Mouse (Mus musculus): ENCODE measurements around the gene Dera.

Dera gene

DNA sequence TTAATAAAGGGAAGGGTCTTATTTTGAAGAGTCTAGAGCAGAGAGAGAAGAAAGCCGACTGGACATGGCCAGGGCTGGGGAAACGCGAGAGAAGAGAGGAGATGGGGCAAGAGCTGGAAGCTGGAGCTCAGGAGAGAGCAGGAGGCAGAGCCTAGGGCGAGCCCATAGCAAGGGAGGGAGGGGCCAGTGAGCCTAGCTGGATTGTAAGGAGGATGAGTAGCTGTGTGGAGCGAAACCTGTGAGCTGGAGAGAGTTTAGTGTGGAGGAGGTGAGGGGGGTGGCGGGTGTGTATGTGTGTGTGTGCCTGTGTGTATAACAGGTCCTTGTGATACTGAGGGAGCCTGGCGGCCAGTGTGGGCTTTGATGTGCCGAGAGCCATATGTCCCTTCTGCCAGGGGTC is 5.3 kb downstream of the Dera start:
- no peak for DNase-seq

DNA sequence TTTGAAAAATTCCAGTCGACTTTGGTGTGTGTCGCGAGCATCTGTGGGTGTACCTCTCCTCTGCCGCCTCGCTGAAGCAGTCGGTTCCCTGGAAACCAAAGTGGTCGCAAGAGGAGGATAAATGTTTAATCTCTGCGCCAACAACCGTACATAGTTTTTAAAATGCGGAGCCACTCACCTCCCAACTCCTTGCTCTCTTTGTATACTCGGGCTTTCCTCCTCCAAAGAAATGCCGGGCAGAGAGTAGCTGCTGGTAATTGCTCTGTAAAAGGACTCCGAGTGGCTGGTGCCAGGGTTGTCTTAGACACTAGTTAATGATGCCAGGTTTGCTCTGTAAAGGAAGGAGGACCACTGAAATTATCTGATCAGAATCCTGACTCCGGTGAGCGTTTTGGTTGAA is 6.6 kb downstream of the Dera start:
- DNase-seq = no peak

DNA sequence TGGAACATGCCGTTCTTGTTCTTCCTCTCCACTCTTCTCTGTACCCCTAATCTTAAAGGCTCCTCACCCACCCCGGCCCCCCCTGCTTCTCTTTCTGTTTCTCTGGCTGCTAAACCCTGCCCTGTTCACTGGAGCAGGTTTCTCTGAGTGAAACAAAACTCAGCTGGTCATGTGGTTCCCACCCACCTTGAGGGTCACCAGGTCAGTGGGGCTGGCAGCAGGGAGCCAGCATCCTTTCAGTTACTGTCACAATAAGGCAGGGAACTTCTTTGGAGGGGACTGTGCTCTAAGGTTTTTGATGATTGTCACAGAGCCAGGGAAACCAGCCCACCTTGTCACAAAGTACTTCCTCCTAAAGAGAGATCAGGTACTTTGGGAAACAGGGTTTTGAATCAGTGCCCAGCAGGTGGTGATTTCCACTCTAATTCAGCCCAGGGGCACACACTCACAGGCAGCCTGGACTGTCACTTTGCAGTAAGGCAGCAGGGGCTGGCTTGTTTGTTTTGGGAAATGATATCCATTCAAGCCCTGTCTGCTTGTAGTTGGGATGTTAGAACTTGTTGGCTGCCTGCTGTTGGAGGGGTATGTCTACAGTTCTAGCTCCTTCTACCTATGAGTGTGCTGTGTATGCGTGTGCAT is 10.3 kb downstream of the Dera start:
- no peak for DNase-seq

DNA sequence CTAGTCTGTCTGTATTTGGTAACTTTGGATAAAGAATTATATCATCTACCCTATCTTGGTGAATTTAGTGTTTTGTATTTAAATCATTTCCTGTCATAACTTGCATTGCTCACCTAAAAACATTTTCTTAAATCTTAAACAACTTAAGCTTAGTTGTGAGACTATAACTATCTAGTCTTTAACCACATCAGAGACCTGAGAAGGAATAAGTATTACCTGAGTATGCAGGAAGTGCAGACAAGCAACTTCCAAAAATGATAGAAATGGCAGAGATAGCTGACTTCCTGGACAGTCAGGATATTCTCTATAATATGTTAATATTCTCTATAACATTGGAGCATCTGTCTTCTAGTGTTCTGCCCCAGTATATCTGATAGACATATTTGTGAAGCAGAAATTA is 11.8 kb downstream of the Dera start:
- no peak for DNase-seq

DNA sequence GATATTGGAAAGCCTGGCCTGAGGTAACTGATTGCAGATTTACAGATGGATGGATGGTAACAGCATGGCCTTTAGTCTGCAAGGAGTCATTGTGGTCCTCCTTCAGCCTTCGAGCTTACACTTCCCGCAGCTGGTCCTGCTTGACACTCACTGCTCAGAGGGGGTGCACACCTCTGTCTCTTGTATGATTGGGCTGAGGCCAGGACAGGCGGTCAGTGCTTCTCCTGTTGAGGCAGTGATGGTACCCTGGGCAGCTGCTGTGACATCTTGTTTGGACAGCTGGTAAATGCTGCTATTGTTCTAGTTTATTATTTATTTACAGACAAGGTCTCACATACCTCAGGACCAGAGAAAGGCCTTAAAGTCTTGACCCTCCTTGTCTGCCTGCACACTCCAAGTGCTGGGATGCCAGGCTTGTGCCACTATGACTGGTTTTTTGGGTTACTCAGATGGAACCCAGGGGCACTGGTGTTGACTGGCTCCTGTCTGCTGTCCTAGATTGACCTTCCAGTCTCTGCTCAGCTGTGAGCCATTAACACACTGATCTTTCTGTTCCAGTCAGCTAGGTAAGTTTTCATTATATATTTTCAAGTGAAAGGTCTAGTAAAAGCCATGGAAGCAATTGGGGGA is 17.4 kb downstream of the Dera start:
- DNase-seq = no peak

DNA sequence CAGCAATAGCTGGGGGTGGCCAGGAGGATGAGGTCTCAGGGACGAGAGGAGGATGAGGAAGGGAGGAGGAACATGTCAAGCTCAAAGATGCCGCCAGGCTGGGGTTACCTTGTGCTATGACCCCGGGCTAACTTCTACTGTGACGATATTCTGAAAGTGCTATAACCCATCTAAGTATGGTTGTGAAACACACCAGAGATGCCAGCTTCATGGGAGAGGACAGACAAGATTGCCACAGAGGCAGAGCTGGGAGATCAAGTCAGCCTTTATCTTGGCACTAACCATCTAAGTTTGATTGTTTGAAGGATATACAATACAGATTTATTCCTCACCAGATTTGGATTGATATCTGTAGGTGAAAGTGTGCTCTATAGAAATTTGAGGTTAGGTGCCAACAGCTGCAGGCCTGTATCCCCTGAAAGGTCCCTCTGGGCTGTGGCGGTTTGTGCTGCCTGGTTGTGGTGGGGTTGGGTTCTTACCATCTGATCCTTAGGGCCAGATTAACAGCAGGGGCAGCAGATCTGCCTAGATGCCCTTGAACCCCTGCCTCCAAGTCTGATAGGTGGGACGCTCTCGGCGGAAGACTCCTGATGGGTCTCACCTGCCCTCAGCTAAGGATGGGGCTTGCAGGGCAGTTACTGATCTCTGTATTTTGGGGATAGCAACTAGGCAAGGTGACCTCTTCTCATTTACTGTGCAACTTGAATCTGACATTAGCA is 18.7 kb downstream of the Dera start:
- no peak for DNase-seq

DNA sequence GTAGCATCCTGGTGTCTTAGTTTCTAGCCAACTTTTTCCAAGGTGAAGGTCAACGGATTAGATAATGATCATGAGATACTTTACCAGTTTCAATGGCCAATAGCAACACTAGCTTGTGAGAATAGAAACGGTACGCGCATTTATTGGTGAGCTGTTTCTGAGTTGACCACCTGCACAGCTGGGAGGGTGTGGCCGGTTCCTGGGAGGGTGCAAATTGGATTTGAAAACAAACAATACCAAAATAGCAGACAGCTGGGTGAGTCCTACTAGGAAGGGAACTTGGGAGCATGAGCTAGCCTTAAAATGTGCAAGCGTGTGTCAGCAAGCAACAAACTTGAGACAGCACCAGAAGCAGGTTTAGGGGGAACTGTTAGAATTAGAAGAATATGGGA is 19.3 kb downstream of the Dera start:
- no peak for DNase-seq

DNA sequence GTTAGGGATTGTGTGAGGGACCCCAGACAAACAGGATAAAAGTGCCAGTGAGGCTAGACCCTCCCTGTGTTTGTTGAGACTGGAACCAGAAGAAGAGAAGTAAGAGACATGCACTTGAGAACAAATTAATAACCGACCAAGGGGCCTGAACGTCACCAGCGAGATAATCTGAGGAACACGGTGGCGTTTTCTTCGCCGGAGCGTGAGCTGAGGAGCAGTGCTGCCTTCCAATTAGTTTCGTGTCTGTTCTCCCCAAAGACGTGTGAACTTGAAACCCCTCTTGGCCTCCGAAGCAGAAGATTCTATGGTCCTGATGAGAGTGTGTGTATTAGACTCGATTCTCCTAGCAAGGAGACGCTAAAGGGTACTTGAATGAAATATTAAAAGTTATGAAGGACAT is 19.8 kb downstream of the Dera start:
- no peak for DNase-seq

DNA sequence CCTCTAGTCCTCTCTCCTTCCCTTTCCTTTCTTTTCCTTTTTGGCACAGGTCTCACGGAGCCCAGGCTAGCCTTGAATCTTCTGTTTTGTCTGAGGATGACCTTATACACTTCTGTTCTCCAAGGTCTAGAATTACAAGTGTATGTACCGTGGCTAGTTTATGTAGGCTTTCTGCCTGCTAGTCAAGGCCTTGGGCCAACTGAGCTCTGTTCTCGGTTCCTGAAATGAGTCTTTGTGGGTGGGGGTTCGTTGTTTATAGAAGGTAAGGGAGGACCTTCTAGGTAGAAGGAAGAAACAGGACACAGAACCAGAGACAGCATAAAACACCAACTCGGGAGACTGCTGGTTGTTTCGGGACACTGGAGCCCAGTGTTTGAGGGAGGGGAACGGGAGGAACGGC is 20.8 kb downstream of the Dera start:
- no peak for DNase-seq

DNA sequence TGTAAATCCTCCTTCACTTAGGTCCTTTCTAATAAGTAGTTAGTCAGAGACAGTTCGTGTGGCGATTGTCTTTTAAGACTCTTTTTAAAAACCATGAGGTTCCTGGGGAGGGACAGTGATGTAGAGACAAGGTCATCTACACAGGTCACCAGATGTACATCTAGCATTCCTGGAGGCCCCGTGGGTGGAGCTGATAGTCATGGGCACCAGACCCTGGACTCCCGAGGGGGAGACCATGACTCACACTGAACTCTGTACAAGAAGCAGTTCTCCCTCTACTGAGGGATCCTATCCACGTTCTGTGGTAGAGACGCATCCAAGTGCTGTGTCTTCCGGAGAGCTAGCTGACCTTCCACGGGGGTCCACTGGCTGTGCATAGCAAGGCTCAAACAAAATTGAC is 22.6 kb downstream of the Dera start:
- no peak for DNase-seq

DNA sequence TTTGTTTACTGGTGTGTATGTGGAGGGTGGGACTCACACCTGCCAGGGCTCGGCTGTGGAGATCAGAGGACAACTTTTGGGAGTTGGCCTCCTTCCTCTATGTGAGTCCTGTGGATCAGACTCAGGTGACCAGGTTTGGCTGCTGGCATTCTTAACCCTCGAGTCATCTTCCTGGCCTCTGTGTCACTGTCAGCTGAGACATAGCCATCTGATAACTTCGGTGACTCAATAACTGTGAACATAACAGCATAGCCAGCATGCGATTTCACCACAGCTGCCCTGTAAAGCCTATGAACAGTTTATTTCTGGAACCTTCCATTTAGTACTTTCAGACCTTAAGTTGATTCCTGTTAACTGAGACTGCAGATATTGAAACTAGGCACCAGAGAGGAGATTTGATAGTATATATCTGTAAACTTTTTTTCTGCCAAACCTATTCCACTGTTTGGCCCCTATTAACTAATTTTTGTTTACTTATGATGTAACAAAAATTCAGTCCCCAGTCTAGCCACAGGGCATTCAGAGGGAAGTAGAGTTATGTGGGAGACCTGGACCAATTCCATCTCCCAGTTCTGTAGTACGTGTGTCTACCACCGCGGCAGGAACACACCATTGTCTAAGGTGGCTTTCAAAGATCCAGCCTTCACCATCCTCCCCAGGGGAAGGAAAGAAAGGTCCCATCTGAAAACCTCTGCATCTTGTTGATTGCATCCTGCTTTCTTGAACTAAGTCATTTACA is 29.7 kb downstream of the Dera start:
- no peak for DNase-seq

DNA sequence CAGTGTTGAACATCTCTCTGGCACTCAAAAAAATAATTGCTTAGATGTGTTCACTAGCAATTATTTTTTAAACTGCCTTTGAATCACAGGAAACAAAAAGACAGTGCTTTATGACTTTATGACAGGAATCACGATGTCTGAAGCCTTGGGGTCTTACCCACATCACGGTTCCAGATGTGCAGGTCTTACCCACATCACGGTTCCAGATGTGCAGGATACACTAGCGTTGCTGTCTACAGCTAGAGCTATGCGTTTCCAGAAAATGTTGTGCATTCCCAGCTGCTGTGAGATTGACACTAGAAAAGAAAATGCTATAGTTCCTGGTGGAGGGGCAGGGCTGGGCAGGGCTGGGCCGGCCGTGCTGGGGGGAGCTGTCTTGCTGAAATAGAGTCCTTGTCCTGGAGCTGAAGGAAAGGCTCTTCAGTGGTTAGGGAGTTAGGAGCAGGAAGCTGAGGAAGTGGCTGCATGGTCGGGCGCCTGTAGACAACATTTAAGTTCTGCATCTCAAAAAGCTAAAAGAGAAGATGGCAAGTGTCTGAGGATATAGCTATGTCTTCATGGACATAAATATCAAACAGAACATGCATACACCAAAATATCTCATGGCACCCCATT is 34.7 kb downstream of the Dera start:
- no peak for DNase-seq

DNA sequence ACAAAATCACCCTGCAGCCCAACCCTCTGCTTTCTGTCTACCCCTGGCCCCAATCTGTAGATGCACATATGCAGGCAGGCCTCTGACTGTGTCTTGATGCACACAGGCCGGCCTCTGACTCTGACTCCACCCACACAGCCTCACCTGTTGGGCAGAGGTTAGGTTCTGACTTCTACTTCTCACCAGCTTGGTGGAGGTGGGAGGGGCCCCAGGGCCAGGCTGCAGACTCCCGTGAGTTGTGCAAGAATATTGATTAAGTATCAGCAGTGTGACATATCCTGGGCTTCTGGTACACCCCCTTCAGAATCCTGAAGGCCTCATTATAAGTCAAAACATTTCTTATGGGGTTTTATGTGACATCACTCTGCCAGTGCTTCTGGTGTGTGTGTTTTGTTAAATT is 35.3 kb downstream of the Dera start:
- DNase-seq = no peak

DNA sequence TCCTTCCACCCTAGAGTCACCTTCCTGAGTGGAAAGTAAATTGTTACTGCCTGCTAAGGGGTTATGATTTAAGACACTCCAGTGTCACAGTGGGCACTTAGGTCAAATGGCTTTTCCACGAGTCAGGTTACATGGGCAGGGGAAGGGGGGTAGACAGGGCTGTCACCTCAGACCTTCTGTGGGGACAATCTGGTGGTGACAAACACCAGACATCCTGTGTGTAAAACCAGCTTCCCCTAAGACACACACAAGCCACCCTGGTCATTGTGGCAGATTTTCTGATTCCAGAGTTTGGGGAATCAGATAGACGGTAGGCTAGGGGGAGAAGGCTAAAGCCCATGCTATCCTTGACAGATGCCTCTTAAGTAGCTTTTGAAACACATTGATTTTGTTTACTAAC is 41.1 kb downstream of the Dera start:
- DNase-seq = no peak

DNA sequence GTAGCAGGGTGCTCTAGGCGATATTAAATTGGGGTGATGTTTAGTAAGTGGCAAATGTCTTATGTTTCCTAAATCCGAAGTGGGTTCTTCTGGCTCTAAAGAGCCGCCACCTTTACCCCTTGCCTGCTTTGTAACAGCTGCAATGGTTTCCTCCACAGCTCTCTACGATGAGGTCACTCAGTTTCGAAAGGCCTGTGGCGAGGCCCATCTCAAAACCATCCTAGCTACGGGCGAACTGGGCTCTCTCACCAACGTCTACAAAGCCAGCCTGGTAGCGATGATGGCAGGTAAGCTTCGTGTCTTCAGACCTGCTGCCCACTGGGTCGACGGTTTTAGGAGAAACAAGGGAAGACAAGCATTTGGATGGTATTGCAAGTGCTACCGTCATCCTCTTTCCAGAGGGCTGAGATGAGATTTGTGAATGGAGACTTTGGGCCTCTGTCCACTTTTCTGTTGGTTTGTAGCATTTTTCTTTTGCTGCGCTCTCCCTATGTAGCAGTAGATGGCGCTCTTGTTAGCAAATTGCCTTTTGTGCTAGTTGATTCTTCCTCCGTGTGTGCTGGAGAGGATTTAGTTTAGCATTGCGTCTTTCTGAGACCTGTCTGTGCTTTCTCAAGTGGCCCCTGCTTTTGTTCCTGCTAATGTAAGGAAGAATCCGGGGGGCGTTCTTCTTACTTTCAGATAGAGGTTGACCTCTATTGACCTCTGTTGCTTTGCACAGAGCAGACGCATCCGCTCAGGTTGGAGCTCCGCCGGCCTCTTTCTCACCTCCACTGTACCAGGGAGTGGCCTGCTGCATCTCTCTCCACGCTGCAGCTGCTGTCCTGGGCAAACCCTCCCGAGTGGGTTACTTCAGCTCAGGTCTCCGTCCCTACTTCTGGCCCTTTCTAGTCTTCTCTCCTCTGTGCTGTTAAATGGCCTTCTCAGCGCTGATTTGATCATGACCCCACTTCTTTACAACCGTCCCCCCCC is 42.5 kb downstream of the Dera start:
- no peak for DNase-seq

DNA sequence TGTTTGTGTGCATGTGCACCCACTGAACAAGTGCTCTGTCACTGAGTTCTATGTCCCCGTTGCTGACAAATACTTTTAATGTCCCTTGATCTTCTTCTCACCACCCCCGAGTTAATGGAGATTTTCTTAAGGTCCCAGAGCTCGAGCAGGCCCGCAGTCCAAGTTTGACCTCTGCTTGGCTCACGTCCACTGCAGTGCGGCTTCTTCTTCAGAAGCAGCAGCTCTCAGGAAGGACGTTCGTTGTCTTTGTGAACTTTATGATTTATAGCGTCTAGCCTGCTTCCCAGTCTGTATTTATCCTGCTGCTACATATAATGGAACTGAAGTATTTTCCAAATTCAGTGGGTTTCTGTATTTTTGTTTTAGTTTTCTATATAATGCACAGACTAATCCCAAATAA is 44.9 kb downstream of the Dera start:
- DNase-seq = no peak

DNA sequence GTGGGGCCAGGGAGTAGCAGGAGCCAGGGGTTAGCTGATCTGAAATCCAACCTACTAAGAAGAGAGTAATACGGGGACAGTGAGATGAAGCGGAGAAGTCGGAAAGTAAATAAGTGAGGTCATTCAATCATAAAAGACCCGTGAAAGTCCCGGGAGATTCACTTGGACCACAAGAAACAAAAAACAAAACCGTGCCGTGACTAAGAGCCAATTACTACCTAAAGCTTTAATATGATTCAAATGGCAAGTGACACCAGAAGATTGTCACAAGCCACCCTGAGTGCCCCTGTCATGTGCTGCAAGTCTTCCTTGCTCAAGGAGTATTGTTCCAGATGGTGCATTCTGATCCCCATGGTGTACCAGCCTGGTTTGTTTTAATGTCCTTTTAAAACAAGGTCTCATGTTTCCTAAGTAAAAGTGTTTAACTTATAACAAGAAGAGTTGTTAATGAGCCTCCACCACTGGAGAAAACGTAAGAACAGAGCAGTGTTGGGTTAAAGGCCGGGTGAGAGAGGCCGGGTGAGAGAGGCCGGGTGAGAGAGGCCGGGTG is 49.2 kb downstream of the Dera start:
- no peak for DNase-seq

DNA sequence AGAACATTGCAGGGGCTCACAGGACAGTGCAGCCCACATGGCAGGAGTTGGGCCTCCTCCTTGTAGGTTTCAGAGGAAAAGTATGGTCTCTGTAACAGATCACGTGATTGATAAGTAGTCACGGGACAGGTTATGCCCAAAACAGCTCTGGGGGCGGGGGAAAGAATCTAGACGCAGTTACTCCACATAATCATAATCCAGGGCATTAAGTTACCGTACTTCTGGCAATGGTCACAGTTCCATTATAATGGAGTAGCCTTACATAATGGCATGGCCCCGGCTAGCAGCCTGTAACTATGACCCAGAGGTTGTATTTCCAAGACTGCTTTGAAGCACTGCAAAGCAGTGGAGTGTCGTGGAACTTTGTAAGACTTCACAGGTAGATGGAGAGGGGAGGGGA is 49.8 kb downstream of the Dera start:
- no peak for DNase-seq

DNA sequence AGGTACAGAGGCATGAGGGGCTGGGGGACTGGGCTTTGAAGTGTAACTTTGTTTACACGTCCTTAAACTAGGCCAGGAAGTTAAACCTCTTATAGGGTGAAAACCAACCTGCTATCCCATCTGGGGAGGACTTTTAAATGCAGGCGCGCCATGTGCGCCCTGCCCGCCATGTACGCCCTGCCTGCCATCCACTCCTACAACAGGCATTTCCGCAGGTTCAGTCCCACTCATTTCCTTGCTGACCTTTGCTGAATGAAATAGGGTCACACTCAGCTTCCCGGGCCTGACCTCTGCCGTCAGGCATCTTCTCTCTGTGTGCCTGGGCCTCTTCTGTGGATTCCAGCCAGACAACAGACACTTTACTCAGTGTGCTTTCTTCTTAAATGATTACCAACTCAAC is 50.3 kb downstream of the Dera start:
- no peak for DNase-seq

DNA sequence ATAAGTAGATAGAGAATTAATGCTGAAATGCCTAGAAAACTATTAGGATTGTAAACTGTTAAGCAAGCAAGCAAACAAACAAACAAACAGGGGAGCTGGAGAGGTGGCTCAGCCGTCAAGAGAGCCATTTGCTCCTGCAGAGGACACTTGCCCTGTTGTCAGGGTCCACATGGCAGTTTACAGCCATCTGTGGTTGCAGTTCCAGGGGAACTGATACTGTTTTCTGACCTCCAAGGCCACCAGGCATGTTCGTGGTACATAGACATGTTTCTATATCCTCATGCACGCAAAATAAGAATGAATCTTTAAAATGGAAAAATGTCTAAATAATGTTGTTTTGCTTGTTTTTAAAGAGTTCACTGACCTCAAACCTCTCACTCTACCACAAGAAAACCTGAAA is 52.0 kb downstream of the Dera start:
- no peak for DNase-seq

DNA sequence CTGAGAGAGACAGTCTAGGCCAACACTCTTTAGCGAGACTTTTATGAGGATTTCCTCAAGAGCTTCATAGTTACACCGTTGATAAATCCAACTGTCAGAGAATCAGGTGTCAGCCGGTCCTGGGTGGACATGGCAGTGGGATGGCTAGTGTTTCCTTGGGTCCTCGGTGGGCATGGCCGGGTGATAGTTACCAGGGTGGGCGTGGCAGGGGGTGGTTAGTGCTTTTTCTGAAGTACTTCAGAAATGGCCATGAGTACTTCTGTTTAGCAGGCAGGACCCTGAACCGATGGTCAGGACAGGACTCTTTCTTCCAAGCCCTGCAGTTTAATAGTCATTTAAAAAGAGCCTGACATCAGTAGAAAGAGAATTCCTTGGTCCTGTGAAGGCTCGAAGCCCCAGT is 52.5 kb downstream of the Dera start:
- DNase-seq = no peak

DNA sequence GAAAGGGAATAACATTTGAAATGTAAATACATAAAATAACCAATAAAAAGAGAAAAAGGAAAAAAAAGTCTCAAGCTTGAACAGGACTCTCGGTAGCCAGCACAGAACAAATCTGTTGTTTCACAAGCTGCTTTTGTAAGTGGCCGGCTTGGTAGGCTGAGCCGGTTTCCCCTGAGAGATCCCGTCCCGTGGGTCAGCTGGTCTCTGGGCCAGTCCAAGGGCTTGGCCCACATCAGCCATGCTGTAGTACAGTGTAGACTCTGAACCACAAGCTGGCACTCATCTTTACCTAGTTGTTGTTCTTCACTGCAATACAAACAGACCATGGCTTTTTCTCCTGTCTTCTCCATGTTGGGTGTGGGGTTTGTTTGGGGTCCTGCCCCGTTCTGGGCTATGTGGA is 53.0 kb downstream of the Dera start:
- no peak for DNase-seq
